ENCODE assay signal across 10 mouse cellular contexts in the genomic region with DNA sequence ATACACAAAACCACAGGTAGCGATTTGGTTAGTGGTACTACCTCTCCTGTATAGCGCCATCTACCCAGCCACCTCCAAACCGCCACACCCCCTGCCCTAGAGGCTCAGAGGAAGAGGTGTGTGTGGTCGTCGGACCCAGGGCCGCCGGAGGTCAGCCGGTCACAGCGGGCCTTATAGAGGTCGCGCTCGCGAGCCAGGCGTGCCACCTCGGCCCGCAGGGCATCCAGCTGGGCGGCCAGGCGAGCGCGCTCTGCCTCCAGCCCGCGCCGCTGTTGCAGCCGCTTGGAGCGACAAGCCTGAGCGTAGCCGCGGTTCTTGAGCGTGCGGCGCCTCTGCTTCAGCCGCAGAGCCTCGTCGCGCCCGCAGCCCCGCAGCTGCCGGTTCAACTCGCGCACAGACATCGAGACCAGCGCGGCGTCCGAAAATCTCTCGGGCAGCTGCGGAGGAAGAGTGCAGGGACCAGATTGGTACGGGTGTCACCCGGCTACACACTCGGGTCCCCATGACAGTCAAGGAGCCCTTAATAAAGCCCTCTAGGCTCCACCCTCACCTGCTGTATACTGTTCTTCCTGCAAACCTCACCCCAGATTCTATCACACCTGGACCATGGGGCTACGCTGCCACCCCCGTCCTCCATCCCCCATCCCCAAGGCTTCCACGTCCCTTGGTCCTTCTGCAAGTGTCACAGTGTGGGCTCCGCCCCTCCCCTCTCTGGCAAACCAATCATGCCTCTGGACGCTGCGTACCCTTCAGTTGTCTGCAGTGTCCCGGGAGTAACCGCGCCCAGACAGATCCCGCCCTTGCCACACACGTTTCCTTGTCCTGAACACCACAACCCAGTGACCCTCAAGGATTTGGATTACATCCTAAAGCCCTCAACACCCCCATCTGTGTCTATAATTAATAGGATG. TPM values are rescaled to one million over a fixed set of nuclear protein-coding genes. Genes with fewer than 3 reads are reported as not detected.
DNase-seq lines count a peak whose midpoint lies in the region; ATAC-seq and TF ChIP-seq lines count a peak whose summit lies in the region.
"Had no signal": no experiment of that assay in that cellular context is flagged by ENCODE, and none has a peak within 500 bp of the region (broad histone marks: within the 10 kb centered on the region; RNA-seq: fewer than 3 reads in every experiment).

No protein-coding gene starts in this region.

- peaks cover 6% of the 10 kb centered on the region; the same call in 1 of the 2 replicates for H3K9me3 ChIP-seq in erythroblast, embryonic 14.5 days (ENCODE audit: control insufficient read depth, low read length)
- no peaks in the 10 kb centered on the region for H3K9me3 ChIP-seq in ES-Bruce4 (replicated peaks; ENCODE audit: control insufficient read depth, insufficient read depth, low read length, poor library complexity, severe bottlenecking)
- no peaks in the 10 kb centered on the region for H3K9me3 ChIP-seq in hindbrain, embryonic 10.5 days
- no peaks in the 10 kb centered on the region for H3K9me3 ChIP-seq in liver, embryonic 11.5 days (ENCODE audit: control insufficient read depth, low read length)
- no peaks in the 10 kb centered on the region for H3K9me3 ChIP-seq in neural tube, embryonic 14.5 days (ENCODE audit: control insufficient read depth, low read length)

- TF ChIP-seq CTCF in ES-Bruce4 (IDR thresholded peaks at IDR 0.05; ENCODE audit: low read depth, low read length), result peak; percentile 42
- 0 out of 2 replicates have a peak, but pooled peaks have one; percentile 5 for TF ChIP-seq CTCF in cortical plate, adult 2 months (IDR thresholded peaks at IDR 0.05; ENCODE audit: extremely low read depth, insufficient read depth, low read length)

- H3K27ac ChIP-seq in ES-Bruce4 (ENCODE audit: insufficient read depth, low read length), result no peak overlapping the region
- no peak overlapping the region for H3K27ac ChIP-seq in cortical plate, adult 2 months (ENCODE audit: insufficient read depth, low read length)
- H3K27ac ChIP-seq in hindbrain, embryonic 10.5 days, result peak overlapping the region; percentile 80
- no peak overlapping the region for H3K27ac ChIP-seq in liver, embryonic 11.5 days (ENCODE audit: low read depth, low read length)
- H3K27ac ChIP-seq in neural tube, embryonic 14.5 days (ENCODE audit: low read depth, low read length), result peak overlapping the region; percentile 52

- peak overlapping the region; percentile 75 for H3K4me2 ChIP-seq in liver, embryonic 11.5 days
- H3K4me2 ChIP-seq in neural tube, embryonic 14.5 days (ENCODE audit: low read depth, low read length), result peak overlapping the region; percentile 86

- H3K4me3 ChIP-seq in erythroblast, embryonic 14.5 days (replicated peaks), result peak overlapping the region; percentile 23
- H3K4me3 ChIP-seq in ES-Bruce4 (ENCODE audit: low read depth, low read length), result peak overlapping the region; percentile 74
- H3K4me3 ChIP-seq in cortical plate, adult 2 months (ENCODE audit: insufficient read depth, low read length), result peak overlapping the region; percentile 22
- H3K4me3 ChIP-seq in hindbrain, embryonic 10.5 days, result peak overlapping the region; percentile 66
- peak overlapping the region; percentile 39 for H3K4me3 ChIP-seq in liver, embryonic 11.5 days (ENCODE audit: low read depth, low read length)
- H3K4me3 ChIP-seq in neural tube, embryonic 14.5 days (ENCODE audit: low read depth, low read length), result peak overlapping the region; percentile 47

- DNase-seq in hindbrain, embryonic 10.5 days (ENCODE audit: low spot score), result peak; percentile 56
- DNase-seq in liver, embryonic 11.5 days (ENCODE audit: low spot score), result no peak
- DNase-seq in ovary, adult 18-20 months (ENCODE audit: low spot score), result no peak

- ATAC-seq in erythroblast, adult 5-6 weeks (replicated peaks; ENCODE audit: low FRiP score, poor library complexity, severe bottlenecking), result no peak
- no peak; the same call in 1 of the 2 replicates for ATAC-seq in liver, embryonic 11.5 days (replicated peaks; ENCODE audit: low FRiP score)
- peak; percentile 80 for ATAC-seq in neural tube, embryonic 14.5 days (ENCODE audit: low read depth)

- WGBS in hindbrain, embryonic 10.5 days, result under 1% methylated on average over 61 of the region's 61 CpGs
- 1% methylated on average over 61 of the region's 61 CpGs for WGBS in liver, embryonic 11.5 days
- WGBS in neural tube, embryonic 14.5 days, result under 1% methylated on average over 61 of the region's 61 CpGs

- TF ChIP-seq EP300 in ES-Bruce4 (IDR thresholded peaks at IDR 0.05; ENCODE audit: insufficient read depth, low read depth, low read length), result no peak

- H3K4me1 ChIP-seq in erythroblast, embryonic 14.5 days (ENCODE audit: control insufficient read depth), result peaks cover 7% of the 10 kb centered on the region
- H3K4me1 ChIP-seq in ES-Bruce4 (ENCODE audit: control insufficient read depth, insufficient read depth, low read length), result no peaks in the 10 kb centered on the region
- peaks cover 8% of the 10 kb centered on the region for H3K4me1 ChIP-seq in cortical plate, adult 2 months (ENCODE audit: control insufficient read depth, insufficient read depth, low read length)
- peaks cover 51% of the 10 kb centered on the region for H3K4me1 ChIP-seq in hindbrain, embryonic 10.5 days (replicated peaks)
- no peaks in the 10 kb centered on the region; the same call in 1 of the 2 replicates for H3K4me1 ChIP-seq in liver, embryonic 11.5 days (replicated peaks; ENCODE audit: control insufficient read depth, insufficient read depth, low read length)
- no peaks in the 10 kb centered on the region for H3K4me1 ChIP-seq in neural tube, embryonic 14.5 days (ENCODE audit: control insufficient read depth, insufficient read depth, low read length)

- H3K27me3 ChIP-seq in erythroblast, embryonic 14.5 days (ENCODE audit: control insufficient read depth), result peaks cover 96% of the 10 kb centered on the region
- no peaks in the 10 kb centered on the region for H3K27me3 ChIP-seq in ES-Bruce4 (ENCODE audit: control insufficient read depth, insufficient read depth, low read length, poor library complexity, severe bottlenecking)
- H3K27me3 ChIP-seq in hindbrain, embryonic 10.5 days (ENCODE audit: insufficient read depth, poor library complexity, severe bottlenecking), result peaks cover 68% of the 10 kb centered on the region
- H3K27me3 ChIP-seq in liver, embryonic 11.5 days (replicated peaks; ENCODE audit: control insufficient read depth, insufficient read depth, low read length), result peaks cover 93% of the 10 kb centered on the region
- H3K27me3 ChIP-seq in neural tube, embryonic 14.5 days (ENCODE audit: control insufficient read depth, insufficient read depth, low read length), result no peaks in the 10 kb centered on the region

- peak overlapping the region; percentile 17 for H3K9ac ChIP-seq in ES-Bruce4 (ENCODE audit: low read depth, poor library complexity, severe bottlenecking)
- no peak overlapping the region for H3K9ac ChIP-seq in liver, embryonic 11.5 days (ENCODE audit: low read depth, low read length)
- peak overlapping the region; percentile 74 for H3K9ac ChIP-seq in neural tube, embryonic 14.5 days (replicated peaks; ENCODE audit: low read depth, low read length)

- no peaks in the 10 kb centered on the region for H3K36me3 ChIP-seq in erythroblast, embryonic 14.5 days (ENCODE audit: control insufficient read depth)
- no peaks in the 10 kb centered on the region for H3K36me3 ChIP-seq in ES-Bruce4 (ENCODE audit: control insufficient read depth, insufficient read depth, low read length, poor library complexity, severe bottlenecking)
- no peaks in the 10 kb centered on the region for H3K36me3 ChIP-seq in hindbrain, embryonic 10.5 days
- no peaks in the 10 kb centered on the region for H3K36me3 ChIP-seq in liver, embryonic 11.5 days (ENCODE audit: control insufficient read depth, insufficient read depth, low read length)
- no peaks in the 10 kb centered on the region for H3K36me3 ChIP-seq in neural tube, embryonic 14.5 days (ENCODE audit: control insufficient read depth, insufficient read depth, low read length)

- TF ChIP-seq POLR2A in ES-Bruce4 (IDR thresholded peaks at IDR 0.05; ENCODE audit: insufficient read depth, low read length), result no peak
- TF ChIP-seq POLR2A in cortical plate, adult 2 months (IDR thresholded peaks at IDR 0.05; ENCODE audit: extremely low read depth, insufficient read depth, low read length), result no peak

RNA-seq across cellular contexts. Expression of a gene that starts 4.1 kb away (rescaled TPM):
- 0.01 TPM in 1 of 2 replicates, not detected in the other for polyA plus RNA-seq in erythroblast, embryonic 14.5 days (2012)
- 0.19 and 0.42 TPM in 2 replicates for total RNA-seq in erythroblast, adult 5-6 weeks (2015; ENCODE audit: low replicate concordance)
- total RNA-seq in erythroblast, adult 5-6 weeks (2017; ENCODE audit: low replicate concordance), result 0.42 TPM in 1 of 2 replicates, not detected in the other
- not detected in 2 replicates for polyA plus RNA-seq in ES-Bruce4 (2011; ENCODE audit: insufficient read depth, insufficient read length, low read depth, missing spikeins)
- polyA plus RNA-seq in cortical plate, adult 2 months (2012; rRNA removed), result 0.21 and 0.66 TPM in 2 replicates
- polyA plus RNA-seq in hindbrain, embryonic 10.5 days (2016; fragmentation: Nextera tagmentation; extraction: Ambion mirVana), result not detected in 2 replicates
- polyA plus RNA-seq in liver, embryonic 11.5 days (2014; fragmentation: Nextera tagmentation; extraction: Ambion mirVana), result not detected in 2 replicates
- polyA plus RNA-seq in neural tube, embryonic 14.5 days (2014; fragmentation: Nextera tagmentation; extraction: Ambion mirVana), result 0.13 and 0.20 TPM in 2 replicates
- total RNA-seq: hematopoietic stem cell, adult 5-6 weeks had no signal
- polyA plus RNA-seq: C2C12 had no signal

RNA-seq across cellular contexts. Expression of a gene that starts 10.5 kb away (rescaled TPM):
- not detected in 2 replicates for polyA plus RNA-seq in erythroblast, embryonic 14.5 days (2012)
- not detected in 2 replicates for total RNA-seq in erythroblast, adult 5-6 weeks (2015; ENCODE audit: low replicate concordance)
- not detected in 2 replicates for total RNA-seq in erythroblast, adult 5-6 weeks (2017; ENCODE audit: low replicate concordance)
- polyA plus RNA-seq in ES-Bruce4 (2011; ENCODE audit: insufficient read depth, insufficient read length, low read depth, missing spikeins), result not detected in 2 replicates
- 195 and 268 TPM in 2 replicates for polyA plus RNA-seq in cortical plate, adult 2 months (2012; rRNA removed)
- polyA plus RNA-seq in hindbrain, embryonic 10.5 days (2016; fragmentation: Nextera tagmentation; extraction: Ambion mirVana), result 1.1 and 1.6 TPM in 2 replicates
- polyA plus RNA-seq in liver, embryonic 11.5 days (2014; fragmentation: Nextera tagmentation; extraction: Ambion mirVana), result 0.16 and 0.49 TPM in 2 replicates
- 13.3 and 16.3 TPM in 2 replicates for polyA plus RNA-seq in neural tube, embryonic 14.5 days (2014; fragmentation: Nextera tagmentation; extraction: Ambion mirVana)
- total RNA-seq: hematopoietic stem cell, adult 5-6 weeks had no signal
- polyA plus RNA-seq: C2C12 had no signal

RNA-seq across cellular contexts. Expression of a gene that starts 19.4 kb away (rescaled TPM):
- 6.1 and 9.3 TPM in 2 replicates for polyA plus RNA-seq in erythroblast, embryonic 14.5 days (2012)
- total RNA-seq in erythroblast, adult 5-6 weeks (2015; ENCODE audit: low replicate concordance), result 20.4 and 28.6 TPM in 2 replicates
- 60.3 and 66.5 TPM in 2 replicates for total RNA-seq in erythroblast, adult 5-6 weeks (2017; ENCODE audit: low replicate concordance)
- 18.0 and 21.2 TPM in 2 replicates for polyA plus RNA-seq in ES-Bruce4 (2011; ENCODE audit: insufficient read depth, insufficient read length, low read depth, missing spikeins)
- polyA plus RNA-seq in cortical plate, adult 2 months (2012; rRNA removed), result 27.2 and 35.7 TPM in 2 replicates
- polyA plus RNA-seq in hindbrain, embryonic 10.5 days (2016; fragmentation: Nextera tagmentation; extraction: Ambion mirVana), result 15.4 and 18.5 TPM in 2 replicates
- polyA plus RNA-seq in liver, embryonic 11.5 days (2014; fragmentation: Nextera tagmentation; extraction: Ambion mirVana), result 49.8 and 50.9 TPM in 2 replicates
- polyA plus RNA-seq in neural tube, embryonic 14.5 days (2014; fragmentation: Nextera tagmentation; extraction: Ambion mirVana), result 17.6 and 19.5 TPM in 2 replicates

RNA-seq across cellular contexts. Expression of a gene that starts 30.3 kb away (rescaled TPM):
- 0.03 TPM in 1 of 2 replicates, not detected in the other for polyA plus RNA-seq in erythroblast, embryonic 14.5 days (2012)
- not detected in 2 replicates for total RNA-seq in erythroblast, adult 5-6 weeks (2015; ENCODE audit: low replicate concordance)
- total RNA-seq in erythroblast, adult 5-6 weeks (2017; ENCODE audit: low replicate concordance), result not detected in 2 replicates
- 7.5 and 9.9 TPM in 2 replicates for polyA plus RNA-seq in ES-Bruce4 (2011; ENCODE audit: insufficient read depth, insufficient read length, low read depth, missing spikeins)
- polyA plus RNA-seq in cortical plate, adult 2 months (2012; rRNA removed), result 56.0 and 63.7 TPM in 2 replicates
- 5.7 and 7.9 TPM in 2 replicates for polyA plus RNA-seq in hindbrain, embryonic 10.5 days (2016; fragmentation: Nextera tagmentation; extraction: Ambion mirVana)
- 2.7 and 3.0 TPM in 2 replicates for polyA plus RNA-seq in liver, embryonic 11.5 days (2014; fragmentation: Nextera tagmentation; extraction: Ambion mirVana)
- 28.5 and 46.2 TPM in 2 replicates for polyA plus RNA-seq in neural tube, embryonic 14.5 days (2014; fragmentation: Nextera tagmentation; extraction: Ambion mirVana)

RNA-seq across cellular contexts. Expression of a gene that starts 39.1 kb away (rescaled TPM):
- polyA plus RNA-seq in erythroblast, embryonic 14.5 days (2012), result 3.5 and 4.3 TPM in 2 replicates
- 18.2 and 21.9 TPM in 2 replicates for total RNA-seq in erythroblast, adult 5-6 weeks (2015; ENCODE audit: low replicate concordance)
- 46.2 and 54.9 TPM in 2 replicates for total RNA-seq in erythroblast, adult 5-6 weeks (2017; ENCODE audit: low replicate concordance)
- 25.6 and 34.7 TPM in 2 replicates for polyA plus RNA-seq in ES-Bruce4 (2011; ENCODE audit: insufficient read depth, insufficient read length, low read depth, missing spikeins)
- polyA plus RNA-seq in cortical plate, adult 2 months (2012; rRNA removed), result 94.6 and 110 TPM in 2 replicates
- polyA plus RNA-seq in hindbrain, embryonic 10.5 days (2016; fragmentation: Nextera tagmentation; extraction: Ambion mirVana), result 69.5 and 94.1 TPM in 2 replicates
- 72.1 and 73.6 TPM in 2 replicates for polyA plus RNA-seq in liver, embryonic 11.5 days (2014; fragmentation: Nextera tagmentation; extraction: Ambion mirVana)
- 112 and 114 TPM in 2 replicates for polyA plus RNA-seq in neural tube, embryonic 14.5 days (2014; fragmentation: Nextera tagmentation; extraction: Ambion mirVana)

Comparison
In these comparisons a context has a peak if more than half of its experiments do, and no peak if none do; other contexts are left out.
1. H3K4me3 ChIP-seq: peak in every context shown above with its lines; median percentile 74 in ES-Bruce4; 66 in hindbrain, embryonic 10.5 days; 47 in neural tube, embryonic 14.5 days; 39 in liver, embryonic 11.5 days; 23 in erythroblast, embryonic 14.5 days; 22 in cortical plate, adult 2 months.
2. H3K27ac ChIP-seq: peak in hindbrain, embryonic 10.5 days (single experiment) and neural tube, embryonic 14.5 days (single experiment); none in ES-Bruce4 (single experiment), cortical plate, adult 2 months (single experiment) and liver, embryonic 11.5 days (single experiment).
3. RNA of a gene that starts 10.5 kb away (polyA plus RNA-seq): 195 to 268 TPM in cortical plate, adult 2 months; 13.3 to 16.3 TPM in neural tube, embryonic 14.5 days, 1.1 to 1.6 TPM in hindbrain, embryonic 10.5 days, 0.16 to 0.49 TPM in liver, embryonic 11.5 days, not detected in erythroblast, embryonic 14.5 days and not detected in ES-Bruce4; every median in the first group is over 10 times any median in the second.